Mouse (Mus musculus) neural tube, embryonic 12.5 days (tissue): Measurements from ENCODE around the gene Tnip3. TPM values are rescaled to one million over a fixed set of nuclear protein-coding genes. Genes with fewer than 3 reads are reported as not detected.

Source experiments
- ATAC-seq: fragments of 200-750 bp; cut with Nextera tagmentation; 2 replicates; pipeline ENCODE4 v1.8.0; 2017; ENCODE audit warnings: low read depth, mild to moderate bottlenecking, moderate TSS enrichment, moderate library complexity; ENCODE audit not compliant: low FRiP score
- H3K27ac ChIP-seq: fragments of 300-500 bp; sonication (generic); 2 replicates; pipeline ENCODE4 v1.5.1; 2016
- H3K27me3 ChIP-seq: fragments of 300-500 bp; sonication (generic); replicated peaks from 2 replicates; pipeline ENCODE4 v1.6.1; 2016; ENCODE audit warnings: mild to moderate bottlenecking
- H3K36me3 ChIP-seq: fragments of 300-500 bp; sonication (generic); 2 replicates; pipeline ENCODE4 v1.6.1; 2016; ENCODE audit warnings: mild to moderate bottlenecking
- H3K4me1 ChIP-seq: fragments of 300-500 bp; sonication (generic); 2 replicates; pipeline ENCODE4 v1.6.1; 2016
- H3K4me2 ChIP-seq: fragments of 300-500 bp; sonication (generic); replicated peaks from 2 replicates; pipeline ENCODE4 v1.6.1; 2016; ENCODE audit warnings: mild to moderate bottlenecking
- H3K4me3 ChIP-seq: fragments of 300-500 bp; sonication (generic); 2 replicates; pipeline ENCODE4 v1.5.1; 2016
- H3K9ac ChIP-seq: fragments of 300-500 bp; sonication (generic); 2 replicates; pipeline ENCODE4 v1.6.1; 2016; ENCODE audit warnings: mild to moderate bottlenecking
- H3K9me3 ChIP-seq: fragments of 300-500 bp; sonication (generic); 2 replicates; pipeline ENCODE4 v1.6.1; 2016; ENCODE audit warnings: mild to moderate bottlenecking
- WGBS: fragments of 180-500 bp; shearing (Covaris S2); methylation state at CpG from one replicate; pipeline ENCODE4 v1.1.7; 2016; 5-methylcytosine and 5-hydroxymethylcytosine counted together
- polyA plus RNA-seq: library from polyadenylated mRNA; unstranded; fragments of >200 nt; fragmentation: Nextera tagmentation; extraction: Ambion mirVana; gene quantifications from 2 replicates; pipeline ENCODE4 v1.2.1, GENCODE M21; 2016

The Tnip3 gene
- polyA plus RNA-seq, 1 experiment from 2014 or later, result not detected

DNA sequence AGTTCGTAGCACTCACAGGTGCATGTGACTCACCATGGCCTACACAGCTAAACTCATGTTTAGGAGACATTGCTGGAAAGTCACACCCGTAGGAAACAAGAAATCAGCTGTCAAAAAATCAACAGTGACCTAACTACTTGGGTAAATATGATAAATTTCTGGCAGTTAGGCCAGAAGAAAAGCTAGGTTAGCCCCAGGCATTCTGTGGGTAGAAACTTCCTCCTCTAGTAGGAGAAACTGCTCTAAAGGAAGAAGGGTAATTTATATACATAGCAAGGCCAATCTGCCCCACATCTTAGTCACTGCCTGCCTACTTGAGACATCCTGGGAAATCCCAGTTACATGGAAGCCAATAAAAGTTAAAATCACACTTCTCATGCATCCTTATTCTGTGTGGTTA lies 64.9 kb downstream of the Tnip3 start:
- Histone ChIP-seq H3K4me2 (no peak overlapping the region), H3K27me3 (no peaks in the 10 kb centered on the region), H3K4me1 (no peaks in the 10 kb centered on the region), H3K9ac (no peak overlapping the region), H3K27ac (no peak overlapping the region), H3K36me3 (no peaks in the 10 kb centered on the region), H3K4me3 (no peak overlapping the region), H3K9me3 (no peaks in the 10 kb centered on the region)
- ATAC-seq, result no peak
- WGBS, result 87% methylated on average over 2 of the region's 2 CpGs

DNA sequence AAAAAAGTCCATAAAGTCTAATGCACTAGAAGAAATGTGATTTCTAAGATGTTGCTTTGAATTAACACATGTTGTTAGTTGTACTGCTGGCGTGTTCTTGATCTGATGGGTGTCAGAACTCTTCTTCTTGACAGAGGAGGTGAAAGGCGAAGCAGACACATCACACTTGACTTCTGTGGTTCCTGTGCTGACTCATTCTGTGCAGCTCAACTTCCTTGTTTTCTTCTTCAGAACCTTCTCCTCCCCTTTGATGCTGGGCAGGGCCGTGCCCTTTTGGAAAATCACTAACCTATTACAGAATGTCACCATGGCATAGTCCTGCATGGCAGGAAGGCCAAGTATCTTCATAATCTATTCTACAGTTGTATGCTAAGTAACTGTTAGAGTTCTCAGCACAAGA lies 69.1 kb downstream of the Tnip3 start:
- no peak overlapping the region for H3K9ac ChIP-seq
- H3K4me3 ChIP-seq, result no peak overlapping the region
- H3K4me2 ChIP-seq, result no peak overlapping the region
- H3K27me3 ChIP-seq, result no peaks in the 10 kb centered on the region
- no peak for ATAC-seq
- H3K36me3 ChIP-seq, result no peaks in the 10 kb centered on the region
- no peaks in the 10 kb centered on the region for H3K9me3 ChIP-seq
- 84% methylated on average over 3 of the region's 3 CpGs for WGBS
- H3K4me1 ChIP-seq, result no peaks in the 10 kb centered on the region
- H3K27ac ChIP-seq, result no peak overlapping the region

DNA sequence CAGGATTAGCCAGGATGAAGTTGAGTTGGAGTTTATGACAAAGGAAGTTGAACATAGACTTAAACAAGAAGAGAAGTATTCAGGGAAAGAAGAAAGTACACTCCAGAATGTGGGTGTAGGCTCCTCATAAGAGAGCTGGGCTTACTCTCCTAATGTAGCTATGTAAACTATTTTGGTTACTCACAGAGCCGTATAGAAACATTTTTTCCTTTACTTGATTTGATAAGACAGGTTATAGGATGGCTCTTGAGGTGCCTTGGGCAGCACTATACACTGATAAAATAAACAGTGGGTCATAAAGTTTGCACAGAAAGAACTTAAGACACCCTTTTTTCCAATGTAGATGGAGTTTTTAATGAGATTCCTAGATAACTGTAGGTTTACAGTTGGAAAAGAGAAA lies 70.3 kb downstream of the Tnip3 start:
- Histone ChIP-seq H3K9ac (no peak overlapping the region), H3K9me3 (no peaks in the 10 kb centered on the region), H3K27ac (no peak overlapping the region), H3K4me1 (peaks cover 2% of the 10 kb centered on the region; the same call in 1 of the 2 replicates), H3K27me3 (no peaks in the 10 kb centered on the region), H3K4me3 (no peak overlapping the region), H3K36me3 (no peaks in the 10 kb centered on the region), H3K4me2 (no peak overlapping the region)
- no peak for ATAC-seq
- WGBS, result 93% methylated on average over 1 of the region's 1 CpGs

DNA sequence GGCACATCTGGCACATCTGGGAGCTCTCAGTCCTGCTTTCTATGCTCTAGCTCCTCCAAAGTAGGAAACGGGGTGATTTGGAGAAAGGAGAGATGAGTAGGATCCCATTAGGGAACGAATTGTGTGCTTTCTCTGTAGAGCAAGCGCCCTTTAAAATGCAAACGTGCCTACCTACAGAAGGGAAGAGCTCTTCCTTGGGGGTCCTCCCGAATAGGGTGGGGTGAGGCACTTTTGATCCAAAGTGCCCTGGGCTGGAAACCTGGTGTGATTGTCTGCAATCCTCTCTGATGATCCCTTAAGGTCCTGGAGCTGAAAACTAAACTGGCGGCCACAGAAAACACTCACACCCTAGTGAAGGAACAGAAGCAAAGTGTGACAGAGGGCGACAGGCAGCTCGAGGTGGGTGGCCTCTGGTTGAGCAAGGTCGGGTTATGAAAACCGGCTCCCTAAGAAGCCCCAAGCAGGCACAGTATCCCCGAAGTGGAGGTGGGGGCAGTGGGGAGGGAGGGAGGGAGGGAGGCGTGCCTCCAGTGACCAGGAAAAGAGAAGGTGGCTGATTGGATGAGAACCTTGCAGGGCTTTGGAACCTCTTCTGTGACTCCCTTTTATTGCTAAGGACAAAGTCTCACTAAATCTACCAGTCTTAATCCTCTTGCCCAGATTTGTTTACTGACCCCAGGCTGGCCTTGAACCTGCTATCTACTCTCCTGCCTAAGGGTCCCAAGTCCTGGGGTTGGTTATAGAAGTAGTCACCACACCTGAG lies 72.1 kb downstream of the Tnip3 start:
- Histone ChIP-seq H3K27me3 (no peaks in the 10 kb centered on the region), H3K9me3 (no peaks in the 10 kb centered on the region), H3K27ac (no peak overlapping the region), H3K4me1 (peaks cover 2% of the 10 kb centered on the region; the same call in 1 of the 2 replicates), H3K4me3 (no peak overlapping the region), H3K9ac (no peak overlapping the region), H3K36me3 (no peaks in the 10 kb centered on the region), H3K4me2 (no peak overlapping the region)
- WGBS, result 29% methylated on average over 12 of the region's 12 CpGs
- no peak for ATAC-seq

DNA sequence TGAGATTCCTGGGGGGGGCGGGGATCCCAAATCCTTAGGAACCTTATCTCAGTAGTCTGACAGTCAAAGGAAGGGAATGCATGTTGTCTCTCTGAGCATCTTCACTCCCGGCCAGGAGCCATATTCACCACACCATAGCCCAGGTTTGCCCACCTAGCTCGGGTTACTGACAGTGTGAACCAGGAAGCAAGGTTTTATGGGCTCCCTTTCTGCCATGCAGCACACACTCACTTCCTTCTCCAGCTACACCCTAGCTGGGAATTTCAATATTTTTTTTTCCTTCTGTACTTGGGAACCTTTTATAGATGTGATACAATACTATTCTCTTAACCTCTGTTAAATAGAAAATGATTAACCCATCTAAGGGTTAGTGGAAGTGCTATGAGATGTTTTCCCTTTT lies 73.4 kb downstream of the Tnip3 start:
- H3K27ac ChIP-seq, result no peak overlapping the region
- ATAC-seq, result no peak
- no peak overlapping the region for H3K9ac ChIP-seq
- no peaks in the 10 kb centered on the region for H3K27me3 ChIP-seq
- no peak overlapping the region for H3K4me2 ChIP-seq
- H3K4me3 ChIP-seq, result no peak overlapping the region
- 89% methylated on average over 3 of the region's 3 CpGs for WGBS
- no peaks in the 10 kb centered on the region for H3K9me3 ChIP-seq
- H3K36me3 ChIP-seq, result no peaks in the 10 kb centered on the region
- peaks cover 2% of the 10 kb centered on the region; the same call in 1 of the 2 replicates for H3K4me1 ChIP-seq

DNA sequence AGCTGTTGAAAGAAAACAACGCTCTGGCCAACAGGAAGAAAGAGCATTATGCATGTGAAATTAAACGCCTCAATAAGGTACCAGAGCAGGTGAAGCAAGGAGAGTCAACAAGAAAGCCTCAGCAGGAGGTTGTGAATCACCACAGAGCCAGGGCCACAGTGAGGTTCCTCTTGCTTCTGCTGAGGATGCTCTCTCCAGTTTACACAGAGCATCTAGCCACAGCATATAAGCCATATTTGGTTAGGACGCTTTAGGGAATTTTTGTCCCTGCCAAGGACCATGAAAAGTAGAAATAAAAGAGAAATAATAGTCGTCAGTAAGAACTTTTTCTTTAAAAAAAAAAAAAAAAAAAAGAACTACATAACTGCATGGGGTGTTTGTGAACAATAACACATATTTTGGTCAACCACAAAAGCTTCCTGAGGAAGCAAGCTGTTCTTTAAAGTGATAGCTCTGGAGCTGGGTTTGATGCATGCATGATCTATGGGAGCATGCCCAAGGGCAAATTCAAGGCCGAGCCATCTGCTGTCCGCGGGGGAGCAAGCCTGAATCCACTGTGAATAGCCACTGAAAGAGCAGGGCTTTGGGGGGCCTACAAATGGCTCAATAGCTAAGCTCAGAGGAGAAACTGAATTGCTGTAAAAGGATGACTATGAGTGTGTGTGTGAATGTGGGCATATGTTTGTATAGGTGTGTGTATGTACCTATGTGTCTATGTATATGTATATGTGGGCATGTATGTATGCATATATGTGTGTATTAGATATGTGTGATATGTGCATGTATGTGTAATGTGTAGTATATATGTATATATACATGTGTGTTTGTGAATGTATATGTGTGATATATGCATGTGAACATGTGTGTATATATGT lies 75.0 kb downstream of the Tnip3 start:
- Histone ChIP-seq H3K27ac (no peak overlapping the region), H3K4me1 (peaks cover 2% of the 10 kb centered on the region; the same call in 1 of the 2 replicates), H3K4me2 (no peak overlapping the region), H3K9me3 (no peaks in the 10 kb centered on the region), H3K36me3 (no peaks in the 10 kb centered on the region), H3K4me3 (no peak overlapping the region), H3K9ac (no peak overlapping the region), H3K27me3 (no peaks in the 10 kb centered on the region)
- WGBS, result 27% methylated on average over 7 of the region's 7 CpGs
- ATAC-seq, result peak; percentile 73; the same call in 1 of the 2 replicates

DNA sequence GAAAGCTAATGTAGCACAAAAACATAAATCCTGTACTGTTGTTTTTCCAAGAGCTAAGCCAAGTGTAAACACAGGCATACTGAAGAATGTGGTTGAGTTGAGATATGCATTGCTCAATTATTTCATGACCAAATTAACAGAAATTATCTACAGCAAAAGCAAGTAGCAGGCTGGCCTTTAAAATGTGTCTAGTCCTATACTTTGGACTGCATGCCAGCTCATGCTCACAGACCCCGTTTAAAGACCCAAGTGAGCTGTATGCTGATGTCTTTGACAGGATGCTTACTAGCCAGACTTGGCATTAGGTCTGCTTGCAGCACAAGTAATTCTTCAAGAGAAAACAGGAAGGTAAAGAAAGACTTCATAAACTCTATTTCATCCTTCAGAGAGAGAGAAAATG lies 75.8 kb downstream of the Tnip3 start:
- WGBS, result 74% methylated on average over 1 of the region's 1 CpGs
- no peak for ATAC-seq

DNA sequence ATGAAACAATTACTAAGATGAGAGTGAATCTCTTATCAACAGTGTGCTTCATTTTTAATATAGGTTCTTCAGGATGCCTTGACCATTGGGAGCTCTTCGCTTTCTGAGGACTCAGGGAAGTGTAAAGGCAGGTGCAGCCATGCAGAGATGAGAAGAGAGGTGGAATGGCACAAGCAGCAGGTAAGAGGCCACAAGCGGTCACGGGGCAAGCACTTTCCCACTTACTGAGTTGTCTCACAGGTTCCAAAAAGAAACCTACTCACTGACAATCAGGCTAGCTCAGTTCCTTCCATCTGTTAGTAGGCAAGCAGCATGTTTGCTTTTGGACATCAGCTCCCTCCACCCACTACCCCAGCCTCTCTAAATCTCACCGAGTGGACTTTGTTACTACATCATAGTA lies 80.7 kb downstream of the Tnip3 start:
- no peak overlapping the region for H3K9ac ChIP-seq
- H3K27me3 ChIP-seq, result no peaks in the 10 kb centered on the region
- H3K36me3 ChIP-seq, result no peaks in the 10 kb centered on the region
- no peak overlapping the region for H3K4me3 ChIP-seq
- no peak for ATAC-seq
- H3K4me1 ChIP-seq, result no peaks in the 10 kb centered on the region
- no peak overlapping the region for H3K4me2 ChIP-seq
- 87% methylated on average over 4 of the region's 4 CpGs for WGBS
- no peak overlapping the region for H3K27ac ChIP-seq
- no peaks in the 10 kb centered on the region for H3K9me3 ChIP-seq

More for the DNA sequence above, 75.8 kb downstream of the Tnip3 start:
- no peaks in the 10 kb centered on the region for H3K9me3 ChIP-seq
- no peaks in the 10 kb centered on the region for H3K36me3 ChIP-seq
- no peak overlapping the region for H3K9ac ChIP-seq
- H3K4me1 ChIP-seq, result peaks cover 2% of the 10 kb centered on the region; the same call in 1 of the 2 replicates
- no peak overlapping the region for H3K4me2 ChIP-seq
- no peaks in the 10 kb centered on the region for H3K27me3 ChIP-seq
- no peak overlapping the region for H3K27ac ChIP-seq
- no peak overlapping the region for H3K4me3 ChIP-seq

DNA sequence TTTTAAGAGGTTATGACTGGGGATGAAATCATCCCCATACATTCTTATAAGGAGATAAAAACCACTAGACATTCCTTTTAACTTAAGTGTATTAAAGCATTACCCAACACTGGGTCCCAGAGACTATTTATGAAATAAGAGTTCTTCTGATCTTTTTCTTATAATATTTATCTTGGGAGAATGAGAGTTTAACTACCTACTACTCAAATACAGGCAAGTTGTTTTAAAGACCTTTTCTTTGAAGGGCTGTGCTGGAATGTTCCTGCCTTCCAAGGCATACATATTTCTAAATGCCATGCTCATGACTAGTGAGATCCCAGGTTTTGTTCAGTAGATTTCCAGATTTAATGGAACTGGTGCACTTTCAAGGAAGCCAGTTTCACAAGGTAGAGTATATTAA lies 81.8 kb downstream of the Tnip3 start:
- H3K9ac ChIP-seq, result no peak overlapping the region
- no peak for ATAC-seq
- no peak overlapping the region for H3K4me3 ChIP-seq
- no peaks in the 10 kb centered on the region for H3K9me3 ChIP-seq
- no peaks in the 10 kb centered on the region for H3K27me3 ChIP-seq
- no peaks in the 10 kb centered on the region for H3K36me3 ChIP-seq
- H3K4me1 ChIP-seq, result no peaks in the 10 kb centered on the region
- H3K4me2 ChIP-seq, result no peak overlapping the region
- no peak overlapping the region for H3K27ac ChIP-seq

DNA sequence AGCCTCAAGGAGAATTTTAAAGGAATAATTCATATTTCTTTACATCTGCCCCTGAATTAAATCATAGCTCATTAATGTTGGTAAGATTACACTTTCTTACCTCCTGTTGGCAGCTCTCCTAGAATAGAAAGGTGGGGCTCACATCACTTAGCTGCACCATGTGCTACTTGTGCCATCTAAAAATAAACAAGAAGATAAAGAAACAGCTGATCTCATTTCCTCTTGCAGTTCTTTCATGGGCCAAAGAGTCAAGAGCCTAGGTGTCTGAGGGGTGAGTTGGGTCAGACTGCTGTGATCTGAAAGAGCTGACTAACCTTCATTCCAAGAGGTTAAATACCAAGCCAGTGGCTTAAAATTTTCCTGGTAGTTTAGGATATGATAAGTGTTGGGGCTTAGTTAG lies 86.7 kb downstream of the Tnip3 start:
- no peaks in the 10 kb centered on the region for H3K9me3 ChIP-seq
- no peak overlapping the region for H3K9ac ChIP-seq
- H3K27ac ChIP-seq, result no peak overlapping the region
- no peaks in the 10 kb centered on the region for H3K4me1 ChIP-seq
- H3K27me3 ChIP-seq, result no peaks in the 10 kb centered on the region
- no peaks in the 10 kb centered on the region for H3K36me3 ChIP-seq
- no peak overlapping the region for H3K4me2 ChIP-seq
- no peak for ATAC-seq
- H3K4me3 ChIP-seq, result no peak overlapping the region

DNA sequence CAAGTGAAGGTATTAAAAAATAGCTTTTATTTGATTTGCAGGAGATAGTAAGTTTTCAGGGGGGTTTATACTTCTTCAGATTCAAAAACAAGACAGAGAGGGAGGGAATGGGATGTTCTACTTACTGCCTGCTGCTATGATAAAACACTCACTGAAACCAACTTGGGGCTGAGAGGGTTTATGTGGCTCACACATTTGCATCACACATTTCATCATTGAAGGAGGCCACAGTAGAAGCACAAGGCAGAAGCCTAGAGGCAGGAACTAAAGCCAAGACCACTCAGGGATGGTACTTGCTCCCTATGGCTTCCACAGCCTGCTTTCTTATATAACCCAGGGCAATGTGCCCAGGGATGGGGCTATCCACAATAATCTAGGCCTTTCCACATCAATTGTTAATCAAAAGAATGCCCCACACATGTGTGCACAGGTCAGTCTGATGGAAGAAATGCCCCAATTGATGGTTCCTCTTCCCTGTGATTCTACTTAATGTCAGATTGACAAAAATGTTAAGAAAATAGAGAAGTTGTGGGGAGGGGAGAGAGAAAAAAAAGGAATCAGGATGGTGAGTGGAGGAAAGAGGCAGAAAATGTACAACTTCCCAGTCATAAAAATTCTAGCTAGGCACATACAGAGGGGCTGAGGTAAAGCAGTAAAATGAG lies 88.9 kb downstream of the Tnip3 start:
- Histone ChIP-seq H3K4me1 (no peaks in the 10 kb centered on the region), H3K9me3 (no peaks in the 10 kb centered on the region), H3K4me3 (no peak overlapping the region), H3K36me3 (no peaks in the 10 kb centered on the region), H3K27me3 (no peaks in the 10 kb centered on the region), H3K9ac (no peak overlapping the region), H3K4me2 (no peak overlapping the region), H3K27ac (no peak overlapping the region)
- no peak for ATAC-seq

DNA sequence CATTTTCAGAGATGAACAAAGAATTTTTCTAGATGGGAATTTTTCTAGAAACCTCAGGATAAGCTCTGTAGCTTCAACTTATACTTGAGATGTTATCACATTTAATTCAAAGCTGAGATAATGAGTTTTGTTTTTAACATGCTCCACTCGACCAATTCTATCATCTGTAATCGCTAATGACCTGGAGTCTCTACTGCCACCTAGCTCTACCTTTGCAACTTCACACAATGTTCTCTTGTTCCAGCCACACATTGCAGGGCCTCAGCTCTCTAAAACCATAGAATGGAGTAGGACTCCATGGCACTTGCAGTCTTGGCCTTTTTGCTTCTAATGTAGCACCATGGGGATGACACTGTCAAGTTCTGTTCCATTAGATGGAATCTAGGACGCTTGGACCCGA lies 90.5 kb downstream of the Tnip3 start:
- no peaks in the 10 kb centered on the region for H3K27me3 ChIP-seq
- no peaks in the 10 kb centered on the region for H3K36me3 ChIP-seq
- H3K4me2 ChIP-seq, result no peak overlapping the region
- H3K4me3 ChIP-seq, result no peak overlapping the region
- no peak overlapping the region for H3K9ac ChIP-seq
- WGBS, result 74% methylated on average over 4 of the region's 4 CpGs
- no peak for ATAC-seq
- no peak overlapping the region for H3K27ac ChIP-seq
- H3K4me1 ChIP-seq, result no peaks in the 10 kb centered on the region
- H3K9me3 ChIP-seq, result no peaks in the 10 kb centered on the region
